Mouse (Mus musculus) naive thymus-derived CD4-positive, alpha-beta T cell, adult 2 months (primary cell): ENCODE measurements around the gene Zfp109.

ENCODE experiments used
- DNase-seq: peaks from one replicate; pipeline ENCODE4 v3.0.0-alpha.2; 2011; ENCODE audit warnings: low read depth

Zfp109 gene

GRCm38 (mm10) chr7:24207488-24208261 is 29.7 kb downstream of the Zfp109 start:
- DNase-seq: peak; percentile 2

DNA sequence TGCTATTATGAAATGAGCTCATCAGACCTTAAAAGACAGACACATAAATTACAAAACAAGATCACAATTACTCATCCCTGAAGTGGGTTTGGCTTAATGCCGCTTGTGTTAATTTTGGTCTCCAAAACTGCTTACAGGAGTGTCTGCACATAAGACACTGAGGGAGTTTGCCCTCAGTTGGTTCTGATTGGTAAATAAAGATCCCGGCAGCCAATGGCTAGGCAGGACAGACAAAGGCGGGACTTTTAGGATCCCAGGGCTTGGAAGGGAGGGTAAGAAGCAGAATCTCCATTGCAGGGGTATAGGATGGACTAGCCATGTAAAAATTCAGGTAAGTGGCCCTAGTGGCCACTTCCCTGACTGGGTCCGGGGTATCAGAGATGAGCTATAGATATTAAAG is 40.4 kb downstream of the Zfp109 start:
- DNase-seq: no peak

GRCm38 (mm10) chr7:24193157-24193556 is 44.2 kb downstream of the Zfp109 start:
- DNase-seq: no peak

DNA sequence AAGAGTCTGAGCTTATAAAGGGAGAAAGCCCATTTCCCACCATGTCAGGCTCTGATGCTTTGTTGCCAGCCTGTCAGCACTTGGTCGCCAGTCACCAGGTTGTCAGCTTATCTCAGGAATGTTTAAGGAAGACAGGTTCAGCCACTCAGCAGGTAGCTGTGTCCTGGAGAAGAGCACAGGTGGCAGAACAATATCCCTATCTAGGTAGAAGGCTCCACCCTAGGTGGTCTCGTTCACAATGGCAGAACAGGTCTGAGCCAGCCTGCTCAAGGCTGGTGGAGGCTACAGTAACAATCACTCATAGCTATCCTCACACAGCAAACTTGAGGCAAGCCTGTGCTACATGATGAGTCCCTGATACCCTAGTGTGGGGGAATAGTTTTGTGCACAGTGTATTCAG is 46.0 kb downstream of the Zfp109 start:
- no peak for DNase-seq

DNA sequence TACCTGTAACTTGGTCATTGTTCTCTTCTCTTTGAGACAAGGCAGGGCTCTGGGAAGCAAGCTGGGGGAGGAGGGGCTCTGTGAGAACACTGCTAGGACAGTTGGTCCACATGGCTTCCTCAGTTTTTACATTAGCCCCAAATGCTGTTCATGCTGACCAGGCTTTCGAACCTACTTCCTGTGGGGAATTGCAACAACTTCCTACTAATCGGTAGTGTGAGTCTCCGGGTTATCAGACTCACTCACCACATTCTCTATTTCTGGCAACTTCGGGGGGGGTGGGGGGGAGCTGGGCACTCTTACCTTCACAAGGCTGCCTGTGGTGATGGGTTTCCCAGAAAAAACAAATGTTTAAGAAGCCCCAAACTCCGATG is 47.8 kb downstream of the Zfp109 start:
- no peak for DNase-seq

DNA sequence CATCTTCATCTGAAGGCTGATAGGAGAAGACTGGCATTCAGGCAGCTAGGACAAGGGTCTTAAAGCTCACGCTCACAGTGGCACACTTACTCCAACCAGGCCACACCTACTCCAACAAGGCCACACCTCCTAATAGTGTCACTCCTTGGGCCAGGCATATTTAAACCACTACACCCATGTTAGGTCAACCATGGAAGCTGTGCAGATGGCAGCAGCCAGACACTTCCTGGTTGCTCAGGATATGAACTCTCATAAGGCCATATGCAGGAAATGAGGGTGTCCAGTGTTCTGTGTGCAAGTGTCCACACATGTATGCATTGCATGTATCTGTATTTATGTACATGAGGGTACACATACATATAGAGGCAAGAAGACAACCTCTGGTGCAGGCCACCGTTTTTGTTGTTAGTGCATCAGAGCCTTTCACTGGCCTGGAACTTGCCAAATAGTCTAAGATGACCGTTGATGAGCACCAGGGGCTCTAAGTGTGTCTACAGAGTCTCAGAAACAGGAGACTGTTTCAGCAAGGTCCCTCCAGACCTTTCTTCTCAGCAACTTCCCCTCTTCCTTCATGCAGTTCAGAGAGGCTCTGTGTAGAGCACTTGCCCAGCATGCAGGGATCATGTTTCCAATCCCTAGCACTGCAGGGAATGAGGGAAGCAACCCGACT is 48.3 kb downstream of the Zfp109 start:
- DNase-seq: no peak

- DNase-seq: no peak
Measured at GRCm38 (mm10) chr7:24187611-24188010, 49.7 kb downstream of the Zfp109 start.
